Mouse (Mus musculus) lung, postnatal 0 days (tissue): ENCODE results near the gene Inpp5b. TPM values are rescaled to one million over a fixed set of nuclear protein-coding genes. Genes with fewer than 3 reads are reported as not detected.

Experiments
- ATAC-seq: fragments of 200-750 bp; cut with Nextera tagmentation; 2 replicates; pipeline ENCODE4 v1.8.0; 2017; ENCODE audit warnings: moderate library complexity
- DNase-seq: peaks from one replicate; pipeline ENCODE4 v3.0.0-alpha.2; 2016; ENCODE audit warnings: low spot score
- H3K27ac ChIP-seq: fragments of 300-500 bp; sonication (generic); 2 replicates; pipeline ENCODE4 v1.5.1; 2014; ENCODE audit warnings: antibody characterized with exemption, mild to moderate bottlenecking, low read length, mixed read lengths
- H3K27me3 ChIP-seq: fragments of 300-500 bp; sonication (generic); replicated peaks from 2 replicates; pipeline ENCODE4 v1.6.1; 2014; ENCODE audit warnings: low read length, mixed read lengths; ENCODE audit not compliant: insufficient read depth
- H3K36me3 ChIP-seq: fragments of 300-500 bp; sonication (generic); 2 replicates; pipeline ENCODE4 v1.6.1; 2014; ENCODE audit warnings: low read length, mixed read lengths; ENCODE audit not compliant: insufficient read depth
- H3K4me1 ChIP-seq: fragments of 300-500 bp; sonication (generic); 2 replicates; pipeline ENCODE4 v1.6.1; 2014; ENCODE audit warnings: antibody characterized with exemption, low read depth, low read length, mixed read lengths; ENCODE audit not compliant: insufficient read depth
- H3K4me2 ChIP-seq: fragments of 300-500 bp; sonication (generic); replicated peaks from 2 replicates; pipeline ENCODE4 v1.6.1; 2014; ENCODE audit warnings: low read depth, mild to moderate bottlenecking, low read length, moderate library complexity, mixed read lengths
- H3K4me3 ChIP-seq: fragments of 300-500 bp; sonication (generic); 2 replicates; pipeline ENCODE4 v1.5.1; 2014; ENCODE audit warnings: low read depth, low read length
- H3K9ac ChIP-seq: fragments of 300-500 bp; sonication (generic); replicated peaks from 2 replicates; pipeline ENCODE4 v1.6.1; 2014; ENCODE audit warnings: low read depth, mild to moderate bottlenecking
- H3K9me3 ChIP-seq: fragments of 300-500 bp; sonication (generic); 2 replicates; pipeline ENCODE4 v1.6.1; 2016; ENCODE audit warnings: low read length, mixed read lengths
- CTCF ChIP-seq: IDR thresholded peaks from 2 replicates; pipeline ENCODE4 v1.5.1; 2016; ENCODE audit warnings: antibody characterized with exemption, mild to moderate bottlenecking
- EP300 ChIP-seq: IDR thresholded peaks from 2 replicates; pipeline ENCODE4 v1.6.1; 2016; ENCODE audit warnings: antibody characterized with exemption, mild to moderate bottlenecking, control low read depth
- WGBS: fragments of 180-500 bp; shearing (Covaris S2); extraction: QIAGEN DNeasy Blood & Tissue Kit; methylation state at CpG from one replicate; pipeline ENCODE4 v1.1.7; 2014; 5-methylcytosine and 5-hydroxymethylcytosine counted together
- polyA plus RNA-seq: library from polyadenylated mRNA; unstranded; fragments of >200 nt; fragmentation: Nextera tagmentation; extraction: Ambion mirVana; gene quantifications from 2 replicates; pipeline ENCODE4 v1.2.1, GENCODE M21; 2015

Gene Inpp5b
- polyA plus RNA-seq, 1 experiment from 2014 or later = 59.6 TPM

GRCm38 (mm10) chr4:124738783-124739182 is 2.9 kb upstream of the Inpp5b start:
- no peak for DNase-seq
- no peak overlapping the region for H3K4me3 ChIP-seq
- no peaks in the 10 kb centered on the region for H3K27me3 ChIP-seq
- H3K9me3 ChIP-seq = no peaks in the 10 kb centered on the region
- ATAC-seq = no peak
- no peak for TF ChIP-seq EP300
- no peak for TF ChIP-seq CTCF
- H3K36me3 ChIP-seq = no peaks in the 10 kb centered on the region
- no peak overlapping the region for H3K4me2 ChIP-seq
- H3K9ac ChIP-seq = no peak overlapping the region
- 0 out of 2 replicates have a peak, but pooled peaks cover 4% of the 10 kb centered on the region for H3K4me1 ChIP-seq
- H3K27ac ChIP-seq = no peak overlapping the region
- WGBS = 75% methylated on average over 1 of the region's 1 CpGs

GRCm38 (mm10) chr4:124742839-124743238 is 1.2 kb downstream of the Inpp5b start:
- ATAC-seq (no peak), DNase-seq (no peak)
- H3K27me3 ChIP-seq = no peaks in the 10 kb centered on the region
- no peak overlapping the region for H3K27ac ChIP-seq
- H3K4me2 ChIP-seq = no peak overlapping the region
- H3K9me3 ChIP-seq = no peaks in the 10 kb centered on the region
- H3K9ac ChIP-seq = no peak overlapping the region
- WGBS = 86% methylated on average over 11 of the region's 11 CpGs
- H3K4me1 ChIP-seq = 0 out of 2 replicates have a peak, but pooled peaks cover 4% of the 10 kb centered on the region
- TF ChIP-seq CTCF = no peak
- TF ChIP-seq EP300 = no peak
- no peak overlapping the region for H3K4me3 ChIP-seq
- H3K36me3 ChIP-seq = no peaks in the 10 kb centered on the region

GRCm38 (mm10) chr4:124746577-124746976 is 4.9 kb downstream of the Inpp5b start:
- Histone ChIP-seq H3K27ac (no peak overlapping the region), H3K4me3 (no peak overlapping the region), H3K9me3 (no peaks in the 10 kb centered on the region), H3K4me2 (no peak overlapping the region), H3K4me1 (0 out of 2 replicates have a peak, but pooled peaks cover 4% of the 10 kb centered on the region), H3K27me3 (no peaks in the 10 kb centered on the region), H3K9ac (no peak overlapping the region), H3K36me3 (no peaks in the 10 kb centered on the region)
- DNase-seq (no peak), ATAC-seq (no peak)
- TF ChIP-seq CTCF (no peak), EP300 (no peak)
- 73% methylated on average over 7 of the region's 7 CpGs for WGBS

GRCm38 (mm10) chr4:124747851-124748250 is 6.2 kb downstream of the Inpp5b start:
- no peak for TF ChIP-seq EP300
- TF ChIP-seq CTCF = no peak

GRCm38 (mm10) chr4:124751300-124752250 is 9.9 kb downstream of the Inpp5b start:
- TF ChIP-seq EP300 = no peak
- peak; percentile 19; the same call in 1 of the 2 replicates for TF ChIP-seq CTCF
- peak overlapping the region; percentile 82 for H3K4me3 ChIP-seq
- DNase-seq (peak; percentile 98), ATAC-seq (peak; percentile 98)
- under 1% methylated on average over 68 of the region's 75 CpGs for WGBS
- H3K9me3 ChIP-seq = no peaks in the 10 kb centered on the region
- H3K27me3 ChIP-seq = no peaks in the 10 kb centered on the region
- H3K27ac ChIP-seq = peak overlapping the region; percentile 94
- H3K4me1 ChIP-seq = peaks cover 8% of the 10 kb centered on the region
- no peaks in the 10 kb centered on the region for H3K36me3 ChIP-seq
- peak overlapping the region; percentile 78 for H3K9ac ChIP-seq
- H3K4me2 ChIP-seq = peak overlapping the region; percentile 92

More at GRCm38 (mm10) chr4:124747851-124748250, 6.2 kb downstream of the Inpp5b start:
- no peaks in the 10 kb centered on the region for H3K36me3 ChIP-seq
- no peaks in the 10 kb centered on the region for H3K9me3 ChIP-seq
- no peaks in the 10 kb centered on the region for H3K4me1 ChIP-seq
- 41% methylated on average over 4 of the region's 4 CpGs for WGBS
- H3K27ac ChIP-seq = no peak overlapping the region
- DNase-seq = peak; percentile 25
- no peak overlapping the region for H3K4me2 ChIP-seq
- H3K4me3 ChIP-seq = no peak overlapping the region
- H3K9ac ChIP-seq = no peak overlapping the region
- no peaks in the 10 kb centered on the region for H3K27me3 ChIP-seq
- ATAC-seq = no peak
